Mouse (Mus musculus) neural tube, embryonic 14.5 days (tissue): ENCODE measurements at regions not wholly inside any gene's neighbourhood (a gene's known extent, or its start where the extent isn't known, plus 50 kb on each side); places are given as distances from the start of the nearest gene placed in this dataset.

Experiments
- ATAC-seq: fragments of 200-750 bp; cut with Nextera tagmentation; 2 replicates; pipeline ENCODE4 v1.8.0; 2017; ENCODE audit warnings: low read depth, mild to moderate bottlenecking, moderate TSS enrichment, moderate library complexity
- H3K27ac ChIP-seq: fragments of 300-500 bp; sonication (generic); 2 replicates; pipeline ENCODE4 v1.5.1; 2014; ENCODE audit warnings: low read depth, mild to moderate bottlenecking, control low read depth, low read length, moderate library complexity, mixed read lengths
- H3K27me3 ChIP-seq: fragments of 300-500 bp; sonication (generic); 2 replicates; pipeline ENCODE4 v1.6.1; 2014; ENCODE audit warnings: low read length; ENCODE audit not compliant: control insufficient read depth, insufficient read depth
- H3K36me3 ChIP-seq: fragments of 300-500 bp; sonication (generic); 2 replicates; pipeline ENCODE4 v1.6.1; 2014; ENCODE audit warnings: low read length, mixed read lengths; ENCODE audit not compliant: control insufficient read depth, insufficient read depth
- H3K4me1 ChIP-seq: fragments of 300-500 bp; sonication (generic); 2 replicates; pipeline ENCODE4 v1.6.1; 2014; ENCODE audit warnings: low read length; ENCODE audit not compliant: control insufficient read depth, insufficient read depth
- H3K4me2 ChIP-seq: fragments of 300-500 bp; sonication (generic); 2 replicates; pipeline ENCODE4 v1.6.1; 2014; ENCODE audit warnings: mild to moderate bottlenecking, low read depth, low read length, control low read depth
- H3K4me3 ChIP-seq: fragments of 300-500 bp; sonication (generic); 2 replicates; pipeline ENCODE4 v1.5.1; 2014; ENCODE audit warnings: low read depth, low read length, control low read depth, mixed read lengths
- H3K9ac ChIP-seq: fragments of 300-500 bp; sonication (generic); replicated peaks from 2 replicates; pipeline ENCODE4 v1.6.1; 2014; ENCODE audit warnings: low read depth, mild to moderate bottlenecking, control low read depth, low read length, mixed read lengths
- H3K9me3 ChIP-seq: fragments of 300-500 bp; sonication (generic); 2 replicates; pipeline ENCODE4 v1.6.1; 2016; ENCODE audit warnings: low read length; ENCODE audit not compliant: control insufficient read depth
- WGBS: fragments of 180-500 bp; shearing (Covaris S2); extraction: QIAGEN DNeasy Blood & Tissue Kit; methylation state at CpG from one replicate; pipeline ENCODE4 v1.1.7; 2014; 5-methylcytosine and 5-hydroxymethylcytosine counted together

DNA sequence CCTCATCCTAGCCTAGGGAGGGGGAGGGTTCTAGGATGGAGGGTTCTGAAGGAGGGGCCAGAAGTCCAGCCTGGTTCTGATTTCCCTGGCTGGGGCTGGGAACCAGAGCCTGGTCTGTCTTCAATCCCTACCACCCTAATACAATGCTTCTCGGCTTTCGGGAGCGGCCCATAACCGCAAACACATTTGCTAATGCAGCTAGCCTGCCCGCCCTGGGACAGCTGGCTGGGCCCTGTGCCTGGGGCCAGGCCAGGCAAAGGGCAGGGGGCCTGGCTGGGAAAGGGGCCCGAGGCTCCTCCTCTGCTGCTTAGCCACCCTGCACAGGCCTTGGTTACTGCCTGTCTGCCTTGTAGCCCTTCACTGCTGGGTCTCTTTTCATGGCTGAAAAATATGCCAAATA, 74.9 kb downstream of the Pja1 start:
- 0 out of 2 replicates have a peak, but pooled peaks cover under 1% of the 10 kb centered on the region for H3K27me3 ChIP-seq
- H3K27ac ChIP-seq: no peak overlapping the region
- ATAC-seq: 0 out of 2 replicates have a peak, but pooled peaks have one; percentile 34
- H3K4me2 ChIP-seq: no peak overlapping the region
- no peaks in the 10 kb centered on the region for H3K4me1 ChIP-seq
- no peak overlapping the region for H3K9ac ChIP-seq
- WGBS: 78% methylated on average over 6 of the region's 6 CpGs
- no peaks in the 10 kb centered on the region for H3K9me3 ChIP-seq
- no peaks in the 10 kb centered on the region for H3K36me3 ChIP-seq
- no peak overlapping the region for H3K4me3 ChIP-seq

DNA sequence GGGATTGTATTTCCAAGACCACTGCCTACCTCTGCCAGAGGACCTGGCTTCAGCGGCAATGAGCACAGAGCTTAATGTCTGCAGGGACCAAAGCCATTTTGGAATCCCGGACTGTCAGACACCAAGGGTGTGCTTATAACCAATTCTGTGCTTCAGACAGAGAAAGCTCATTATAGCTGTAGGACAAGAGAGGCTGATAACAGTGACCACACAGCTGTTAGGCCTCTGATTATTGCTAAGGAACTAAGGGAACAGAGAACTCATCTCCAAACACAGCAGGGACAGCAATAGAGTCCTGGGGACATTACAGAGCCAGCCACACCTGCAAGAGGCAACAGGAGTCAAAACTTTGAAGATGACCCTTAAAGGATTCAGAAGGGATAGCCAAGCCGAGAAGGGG, 76.0 kb downstream of the Pja1 start:
- Histone ChIP-seq H3K4me2 (no peak overlapping the region), H3K27me3 (no peaks in the 10 kb centered on the region), H3K27ac (no peak overlapping the region), H3K4me3 (no peak overlapping the region), H3K36me3 (no peaks in the 10 kb centered on the region), H3K9ac (no peak overlapping the region), H3K4me1 (no peaks in the 10 kb centered on the region), H3K9me3 (no peaks in the 10 kb centered on the region)
- no peak for ATAC-seq
- WGBS: 75% methylated on average over 3 of the region's 3 CpGs

DNA sequence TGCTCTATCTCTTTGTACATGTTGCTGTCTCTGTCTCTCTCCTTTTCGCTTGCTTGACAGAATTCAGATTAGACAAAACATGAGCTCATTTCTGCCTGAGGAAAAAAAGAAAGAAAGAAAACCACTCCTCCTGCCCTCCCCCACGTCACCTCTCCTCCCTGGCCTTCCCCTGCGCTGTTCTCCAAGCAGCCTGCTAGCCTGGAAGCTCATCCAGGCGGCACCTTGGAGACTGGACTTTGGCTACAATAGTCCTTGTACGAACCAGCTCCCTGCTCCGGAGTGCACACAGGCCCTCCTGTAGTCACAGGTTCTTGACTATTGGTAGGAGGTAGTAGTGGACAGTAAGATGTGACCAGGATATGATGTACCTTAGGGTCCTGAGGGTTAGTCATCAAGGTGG, 79.4 kb downstream of the Pja1 start:
- no peaks in the 10 kb centered on the region for H3K27me3 ChIP-seq
- 74% methylated on average over 6 of the region's 6 CpGs for WGBS
- no peaks in the 10 kb centered on the region for H3K4me1 ChIP-seq
- no peak overlapping the region for H3K9ac ChIP-seq
- H3K4me3 ChIP-seq: no peak overlapping the region
- no peaks in the 10 kb centered on the region for H3K9me3 ChIP-seq
- no peak overlapping the region for H3K27ac ChIP-seq
- no peaks in the 10 kb centered on the region for H3K36me3 ChIP-seq
- no peak for ATAC-seq
- H3K4me2 ChIP-seq: no peak overlapping the region

DNA sequence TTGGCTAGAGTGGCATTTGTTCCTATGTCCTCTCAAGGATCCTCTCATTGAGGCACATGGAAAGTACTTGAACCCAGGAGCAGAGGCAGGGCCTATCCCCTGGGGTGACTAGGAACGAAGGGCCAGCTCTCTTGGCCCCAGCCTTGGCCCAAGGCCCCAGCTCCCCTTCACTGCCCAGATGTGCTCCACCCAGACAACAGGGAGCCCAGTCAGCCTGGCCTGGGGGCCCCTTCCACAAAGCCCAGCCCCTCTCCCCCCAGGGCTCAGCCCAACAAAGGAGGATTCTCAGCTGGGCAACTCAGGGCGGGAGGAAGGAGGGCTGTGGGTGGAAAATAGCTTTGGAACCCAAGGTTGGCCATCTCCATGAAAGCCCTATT, 80.6 kb downstream of the Pja1 start:
- H3K27ac ChIP-seq: no peak overlapping the region
- ATAC-seq: no peak
- H3K4me3 ChIP-seq: no peak overlapping the region
- no peaks in the 10 kb centered on the region for H3K9me3 ChIP-seq
- no peaks in the 10 kb centered on the region for H3K36me3 ChIP-seq
- WGBS: 75% methylated on average over 2 of the region's 2 CpGs
- no peaks in the 10 kb centered on the region for H3K4me1 ChIP-seq
- no peaks in the 10 kb centered on the region for H3K27me3 ChIP-seq
- no peak overlapping the region for H3K9ac ChIP-seq
- no peak overlapping the region for H3K4me2 ChIP-seq

DNA sequence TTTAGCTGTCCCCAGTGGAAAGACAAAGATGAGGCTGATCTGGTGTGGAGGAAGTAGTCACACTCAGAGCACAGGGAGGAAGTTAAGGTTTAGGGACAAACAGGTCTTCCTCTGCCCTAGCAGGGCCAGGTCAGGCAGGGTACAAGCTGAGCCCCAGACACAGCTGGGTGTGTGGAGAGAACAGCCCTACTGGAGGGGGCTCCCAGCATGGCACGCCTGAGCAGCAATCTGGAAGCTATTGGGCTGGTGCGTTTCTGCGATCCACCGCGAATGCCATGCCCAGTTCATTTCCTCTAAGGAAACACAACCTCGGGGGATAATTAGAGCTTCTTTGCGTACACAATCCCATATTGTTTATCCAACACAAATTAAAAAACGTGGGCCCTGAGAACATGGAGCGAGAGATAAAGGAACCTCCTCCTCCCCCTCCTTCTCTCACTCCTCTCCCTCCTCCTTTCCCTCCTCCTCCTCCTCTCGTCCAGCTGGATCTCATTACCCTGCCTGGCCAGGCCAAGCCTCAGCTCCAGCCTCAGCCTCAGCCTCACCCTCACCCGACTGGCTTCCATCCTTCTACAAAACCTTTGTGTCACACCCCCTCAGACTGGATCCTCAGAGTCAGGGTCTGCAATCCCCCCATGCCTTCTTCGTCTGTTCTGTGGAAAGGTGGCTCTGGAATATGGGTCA, 81.2 kb downstream of the Pja1 start:
- Histone ChIP-seq H3K36me3 (no peaks in the 10 kb centered on the region), H3K27me3 (no peaks in the 10 kb centered on the region), H3K4me3 (no peak overlapping the region), H3K9me3 (no peaks in the 10 kb centered on the region), H3K9ac (no peak overlapping the region), H3K27ac (no peak overlapping the region), H3K4me1 (no peaks in the 10 kb centered on the region), H3K4me2 (no peak overlapping the region)
- WGBS: 39% methylated on average over 10 of the region's 12 CpGs
- no peak for ATAC-seq

DNA sequence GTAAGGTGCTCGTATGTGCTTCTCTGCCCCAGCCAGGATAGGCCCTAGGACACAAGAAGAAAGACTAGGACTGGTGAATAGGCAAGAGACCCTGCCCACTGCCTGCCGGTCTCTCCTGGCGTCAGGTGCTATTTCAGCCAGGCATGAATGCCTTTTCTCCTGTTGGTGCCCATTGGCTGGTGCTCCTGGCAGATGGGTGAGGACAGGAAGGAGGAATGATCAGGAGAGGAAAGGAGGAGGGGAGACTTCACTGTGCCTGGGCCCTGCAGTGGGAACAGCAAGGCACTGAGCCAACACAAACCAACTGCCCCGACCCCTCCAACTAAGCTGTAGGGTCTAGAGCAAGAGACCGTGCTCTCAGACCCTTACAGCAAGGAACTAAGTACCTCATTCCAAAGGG, 100.4 kb downstream of the Pja1 start:
- no peak for ATAC-seq

DNA sequence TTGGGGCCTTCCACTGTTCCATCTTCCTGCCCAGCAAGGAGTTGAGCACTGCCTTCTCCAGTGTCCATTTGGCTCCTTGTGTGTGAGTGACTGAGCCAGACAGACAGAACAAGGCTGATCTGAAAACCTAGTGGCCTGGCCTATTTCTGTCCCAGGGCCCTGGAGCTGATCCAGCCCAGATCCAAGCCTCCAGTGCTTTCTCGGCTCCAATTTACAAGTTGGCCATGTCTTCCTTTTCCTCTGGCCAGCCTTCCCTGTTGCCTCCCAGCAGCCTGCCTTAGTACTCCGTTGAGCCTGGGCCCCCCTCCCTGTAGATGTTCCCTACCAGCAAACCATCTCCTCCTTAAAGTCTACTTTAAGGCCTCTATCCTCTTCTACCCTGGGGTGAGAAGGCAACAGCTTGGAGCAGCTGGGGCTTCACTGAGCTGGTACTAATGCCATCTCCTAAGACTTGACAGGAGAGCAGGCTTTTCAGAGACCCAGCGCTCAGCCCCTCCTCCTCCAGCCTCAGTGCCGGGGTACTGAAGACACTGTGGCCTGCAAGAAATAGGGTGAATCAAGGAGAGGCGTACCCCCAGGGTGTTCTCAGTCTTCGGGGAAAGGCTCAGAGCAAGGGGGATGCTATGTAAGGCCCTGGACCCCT, 101.7 kb downstream of the Pja1 start:
- Histone ChIP-seq H3K4me1 (no peaks in the 10 kb centered on the region), H3K9me3 (no peaks in the 10 kb centered on the region), H3K4me2 (no peak overlapping the region), H3K9ac (no peak overlapping the region), H3K27ac (no peak overlapping the region), H3K4me3 (no peak overlapping the region), H3K36me3 (no peaks in the 10 kb centered on the region), H3K27me3 (0 out of 2 replicates have a peak, but pooled peaks cover 5% of the 10 kb centered on the region)
- ATAC-seq: no peak
- 78% methylated on average over 6 of the region's 6 CpGs for WGBS

More for the DNA sequence above, 100.4 kb downstream of the Pja1 start:
- H3K36me3 ChIP-seq: no peaks in the 10 kb centered on the region
- no peak overlapping the region for H3K4me2 ChIP-seq
- no peaks in the 10 kb centered on the region for H3K4me1 ChIP-seq
- no peak overlapping the region for H3K27ac ChIP-seq
- no peak overlapping the region for H3K9ac ChIP-seq
- 0 out of 2 replicates have a peak, but pooled peaks cover 5% of the 10 kb centered on the region for H3K27me3 ChIP-seq
- 79% methylated on average over 5 of the region's 5 CpGs for WGBS
- no peaks in the 10 kb centered on the region for H3K9me3 ChIP-seq
- H3K4me3 ChIP-seq: no peak overlapping the region

DNA sequence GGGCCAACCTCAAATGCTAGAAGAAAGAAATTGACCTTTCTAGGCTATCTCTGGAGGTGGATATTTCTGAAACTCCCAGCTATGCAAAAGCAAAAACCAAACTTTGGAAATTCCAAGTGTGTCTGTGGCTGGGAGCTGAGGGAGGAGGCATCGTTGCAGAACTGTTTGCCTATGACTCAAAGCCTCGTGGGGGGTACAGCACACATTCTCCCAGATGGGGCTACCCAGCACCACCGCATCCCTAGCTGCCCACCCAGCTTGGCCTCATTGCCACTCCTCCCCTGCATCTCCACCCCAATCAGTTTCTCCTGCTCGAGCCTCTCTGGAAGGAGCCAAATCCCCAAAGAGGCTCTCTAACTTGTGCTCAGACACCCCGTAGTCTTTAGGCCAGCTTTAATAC, 107.0 kb downstream of the Pja1 start:
- no peaks in the 10 kb centered on the region for H3K4me1 ChIP-seq
- H3K27me3 ChIP-seq: 0 out of 2 replicates have a peak, but pooled peaks cover under 1% of the 10 kb centered on the region
- no peak overlapping the region for H3K4me2 ChIP-seq
- H3K36me3 ChIP-seq: no peaks in the 10 kb centered on the region
- no peak overlapping the region for H3K9ac ChIP-seq
- ATAC-seq: no peak
- H3K4me3 ChIP-seq: no peak overlapping the region
- WGBS: 78% methylated on average over 5 of the region's 5 CpGs
- no peak overlapping the region for H3K27ac ChIP-seq
- H3K9me3 ChIP-seq: no peaks in the 10 kb centered on the region

DNA sequence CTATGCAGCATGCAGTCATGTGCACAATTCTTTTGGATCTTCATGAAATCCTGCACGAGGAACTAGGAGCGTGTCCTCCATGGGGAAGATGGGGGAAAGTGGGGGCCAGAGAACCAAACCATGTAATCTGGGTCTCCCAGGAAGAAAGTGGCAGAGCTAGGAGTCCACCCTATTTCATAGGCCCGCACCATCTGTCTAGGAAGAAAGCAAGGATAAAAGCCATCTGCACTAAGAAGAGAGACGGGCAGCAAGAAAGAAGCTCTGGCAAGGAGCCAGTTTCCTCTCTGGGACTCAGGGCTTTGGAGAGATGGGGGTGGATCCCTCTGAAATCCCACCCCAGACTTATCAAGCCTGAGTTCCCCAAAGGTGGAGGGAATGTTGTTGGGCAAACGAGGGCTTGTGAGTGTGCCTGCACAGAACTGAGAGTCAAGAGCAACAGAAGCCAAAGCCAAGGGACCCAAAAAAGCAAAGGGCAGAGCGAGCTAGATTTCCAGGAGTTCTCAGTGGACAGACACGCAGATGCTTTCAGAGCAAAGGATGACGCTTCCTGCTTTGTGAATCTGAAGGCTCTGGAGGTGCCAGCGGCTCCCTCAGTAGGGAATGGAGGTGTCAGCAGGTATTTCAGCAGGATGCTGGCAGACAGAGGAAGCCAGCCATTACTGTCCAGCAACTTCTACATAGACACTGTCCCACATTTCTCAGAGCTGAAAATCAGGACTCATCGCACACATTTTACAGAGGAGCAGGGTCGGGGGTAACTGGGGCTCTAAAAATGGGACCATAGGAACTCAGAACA, 110.8 kb downstream of the Pja1 start:
- 63% methylated on average over 11 of the region's 11 CpGs for WGBS
- Histone ChIP-seq H3K27ac (no peak overlapping the region), H3K4me1 (no peaks in the 10 kb centered on the region), H3K9me3 (no peaks in the 10 kb centered on the region), H3K4me3 (no peak overlapping the region), H3K27me3 (no peaks in the 10 kb centered on the region), H3K9ac (no peak overlapping the region), H3K36me3 (no peaks in the 10 kb centered on the region), H3K4me2 (no peak overlapping the region)
- peak; percentile 9; the same call in 1 of the 2 replicates for ATAC-seq
